Mouse (Mus musculus): ENCODE data around the gene Add3. TPM values are rescaled to one million over a fixed set of nuclear protein-coding genes. Genes with fewer than 3 reads are reported as not detected.

Add3 gene
- total and polyA plus RNA-seq, 3 experiments, result 14.0 to 52.9 TPM; not detected in 1

- Histone ChIP-seq H3K9me3 (replicated peaks; ENCODE audit: insufficient read depth, low read length) (no peaks in the 10 kb centered on the region), H3K27ac (ENCODE audit: control insufficient read depth, low read depth, low read length) (no peak overlapping the region), H3K79me2 (ENCODE audit: control insufficient read depth, insufficient read depth, low read length, poor library complexity) (no peaks in the 10 kb centered on the region), H3K9ac (ENCODE audit: control insufficient read depth, low read depth, low read length, poor library complexity, severe bottlenecking) (no peak overlapping the region), H3K36me3 (ENCODE audit: control insufficient read depth in 1 of 2, insufficient read depth in 2 of 2, low read length in 2 of 2) (peaks cover 1 to 14% of the 10 kb centered on the region in 2 experiments), H3K27me3 (ENCODE audit: control insufficient read depth in 1 of 2, insufficient read depth in 2 of 2, low read length in 2 of 2) (no peaks in the 10 kb centered on the region), H3K4me3 (ENCODE audit: control insufficient read depth in 1 of 2, insufficient read depth in 1 of 2, low read depth in 2 of 2, low read length in 2 of 2) (no peak overlapping the region), H3K4me1 (ENCODE audit: control insufficient read depth in 1 of 2, insufficient read depth in 2 of 2, low read length in 2 of 2) (peaks cover 0 to 4% of the 10 kb centered on the region in 2 experiments; a peak in 2 of 4 replicates)
- TF ChIP-seq GABPA (IDR thresholded peaks at IDR 0.05; ENCODE audit: low read depth, low read length) (no peak), ZNF384 (IDR thresholded peaks at IDR 0.05; ENCODE audit: low read depth, low read length) (no peak), TBP (IDR thresholded peaks at IDR 0.05; ENCODE audit: low read depth, low read length) (no peak), ZKSCAN1 (IDR thresholded peaks at IDR 0.05; ENCODE audit: low read depth, low read length) (no peak), NRF1 (IDR thresholded peaks at IDR 0.05; ENCODE audit: insufficient read depth, low read depth, low read length, poor library complexity, severe bottlenecking) (no peak), ZC3H11A (IDR thresholded peaks at IDR 0.05; ENCODE audit: low read depth, low read length) (no peak), USF2 (IDR thresholded peaks at IDR 0.05; ENCODE audit: borderline replicate concordance in 1 of 2, insufficient read depth in 1 of 2, low read depth in 1 of 2, low read length in 2 of 2) (no peak), POLR2A (IDR thresholded peaks at IDR 0.05; ENCODE audit: control insufficient read depth in 1 of 2, insufficient read depth in 1 of 2, low read depth in 1 of 2, low read length in 2 of 2, poor library complexity in 1 of 2) (no peak), TCF12 (IDR thresholded peaks at IDR 0.05; ENCODE audit: low read depth, low read length) (no peak), CHD2 (IDR thresholded peaks at IDR 0.05; ENCODE audit: low read length) (no peak), JUND (IDR thresholded peaks at IDR 0.05; ENCODE audit: low read depth, low read length) (no peak), MAFK (IDR thresholded peaks at IDR 0.05; ENCODE audit: borderline replicate concordance, low read depth, low read length) (no peak), TAL1 (IDR thresholded peaks at IDR 0.05; ENCODE audit: low read length) (no peak), CTCF (IDR thresholded peaks at IDR 0.05 in 2 of 3, conservative IDR thresholded peaks at IDR 0.05 in 1 of 3; ENCODE audit: control insufficient read depth in 1 of 3, insufficient read depth in 1 of 3, low read depth in 2 of 3, low read length in 3 of 3, poor library complexity in 1 of 3, severe bottlenecking in 1 of 3) (no peak), EP300 (IDR thresholded peaks at IDR 0.05; ENCODE audit: low read depth in 1 of 2, low read length in 2 of 2) (no peak), POLR2AphosphoS5 (IDR thresholded peaks at IDR 0.05; ENCODE audit: borderline replicate concordance, low read depth, low read length) (no peak), GATA1 (IDR thresholded peaks at IDR 0.05; ENCODE audit: low read depth, low read length) (no peak)
- no peak for DNase-seq (ENCODE audit: low read depth, low spot score)
Measured at GRCm38 (mm10) chr19:53217837-53218236, 77.6 kb downstream of the Add3 start.

GRCm38 (mm10) chr19:53219305-53219704, 79.1 kb downstream of the Add3 start:
- H3K27ac ChIP-seq (ENCODE audit: control insufficient read depth, low read depth, low read length), result no peak overlapping the region
- no peak for TF ChIP-seq MAX (IDR thresholded peaks at IDR 0.05; ENCODE audit: low read length)
- no peak for TF ChIP-seq GABPA (IDR thresholded peaks at IDR 0.05; ENCODE audit: low read depth, low read length)
- TF ChIP-seq TCF12 (IDR thresholded peaks at IDR 0.05; ENCODE audit: low read depth, low read length), result no peak
- no peak for TF ChIP-seq CHD2 (IDR thresholded peaks at IDR 0.05; ENCODE audit: low read length)
- no peak for TF ChIP-seq SMC3 (IDR thresholded peaks at IDR 0.05; ENCODE audit: low read depth, low read length)
- TF ChIP-seq POLR2AphosphoS2 (IDR thresholded peaks at IDR 0.05; ENCODE audit: low read length), result no peak
- no peak for TF ChIP-seq RAD21 (IDR thresholded peaks at IDR 0.05; ENCODE audit: low read depth, low read length)
- TF ChIP-seq ZKSCAN1 (IDR thresholded peaks at IDR 0.05; ENCODE audit: low read depth, low read length), result no peak
- TF ChIP-seq KAT2A (conservative IDR thresholded peaks at IDR 0.05; ENCODE audit: low read depth, low read length), result no peak
- TF ChIP-seq MEF2A (IDR thresholded peaks at IDR 0.05; ENCODE audit: extremely low read depth, insufficient replicate concordance, low read depth, low read length, poor library complexity, severe bottlenecking), result no peak
- TF ChIP-seq ZMIZ1 (IDR thresholded peaks at IDR 0.05; ENCODE audit: low read depth, low read length), result no peak
- no peak for TF ChIP-seq CHD1 (IDR thresholded peaks at IDR 0.05; ENCODE audit: low read depth, low read length)
- TF ChIP-seq ELF1 (IDR thresholded peaks at IDR 0.05; ENCODE audit: low read depth, low read length), result no peak
- no peak for TF ChIP-seq E2F4 (IDR thresholded peaks at IDR 0.05; ENCODE audit: borderline replicate concordance, low read depth, low read length)
- no peak for TF ChIP-seq TAL1 (IDR thresholded peaks at IDR 0.05; ENCODE audit: low read length)
- TF ChIP-seq ZNF384 (IDR thresholded peaks at IDR 0.05; ENCODE audit: low read depth, low read length), result no peak

More at GRCm38 (mm10) chr19:53219305-53219704, 79.1 kb downstream of the Add3 start:
- Histone ChIP-seq H3K4me1 (ENCODE audit: control insufficient read depth in 1 of 2, insufficient read depth in 2 of 2, low read length in 2 of 2) (no peaks in the 10 kb centered on the region), H3K36me3 (ENCODE audit: control insufficient read depth in 1 of 2, insufficient read depth in 2 of 2, low read length in 2 of 2) (peaks cover 0 to 14% of the 10 kb centered on the region in 2 experiments; a peak in 2 of 4 replicates), H3K4me3 (ENCODE audit: control insufficient read depth in 1 of 2, insufficient read depth in 1 of 2, low read depth in 2 of 2, low read length in 2 of 2) (no peak overlapping the region), H3K79me2 (ENCODE audit: control insufficient read depth, insufficient read depth, low read length, poor library complexity) (no peaks in the 10 kb centered on the region), H3K9ac (ENCODE audit: control insufficient read depth, low read depth, low read length, poor library complexity, severe bottlenecking) (no peak overlapping the region), H3K27me3 (ENCODE audit: control insufficient read depth in 1 of 2, insufficient read depth in 2 of 2, low read length in 2 of 2) (no peaks in the 10 kb centered on the region), H3K9me3 (replicated peaks; ENCODE audit: insufficient read depth, low read length) (no peaks in the 10 kb centered on the region)
- no peak for DNase-seq (ENCODE audit: low read depth, low spot score)
